Mouse (Mus musculus) brain, embryonic 14.5 days (tissue): ENCODE measurements around the gene Tns3.
"Not testable (repeated sequence)": the region's sequence is repeated elsewhere in the genome, so short reads cannot be mapped to it uniquely, and the experiment has no call there.

Experiments
- CTCF ChIP-seq: fragments of 200-500 bp; IDR thresholded peaks from 2 replicates; pipeline ENCODE4 v1.5.1; 2012; ENCODE audit warnings: inconsistent platforms, mild to moderate bottlenecking, moderate library complexity, borderline replicate concordance; ENCODE audit not compliant: insufficient read depth, insufficient read length; ENCODE audit errors: extremely low read depth
- POLR2A ChIP-seq: fragments of 200-500 bp; IDR thresholded peaks from 2 replicates; pipeline ENCODE4 v1.6.1; 2012; ENCODE audit warnings: mild to moderate bottlenecking, inconsistent platforms, borderline replicate concordance; ENCODE audit not compliant: poor library complexity, insufficient read depth, insufficient read length, severe bottlenecking; ENCODE audit errors: extremely low read depth

- TF ChIP-seq CTCF, POLR2A: not testable (repeated sequence)
Observed at GRCm38 (mm10) chr11:8532771-8533170, 131.6 kb downstream of the Tns3 start.
